Mouse (Mus musculus): Measurements from ENCODE around the gene Lgr5.

DNA sequence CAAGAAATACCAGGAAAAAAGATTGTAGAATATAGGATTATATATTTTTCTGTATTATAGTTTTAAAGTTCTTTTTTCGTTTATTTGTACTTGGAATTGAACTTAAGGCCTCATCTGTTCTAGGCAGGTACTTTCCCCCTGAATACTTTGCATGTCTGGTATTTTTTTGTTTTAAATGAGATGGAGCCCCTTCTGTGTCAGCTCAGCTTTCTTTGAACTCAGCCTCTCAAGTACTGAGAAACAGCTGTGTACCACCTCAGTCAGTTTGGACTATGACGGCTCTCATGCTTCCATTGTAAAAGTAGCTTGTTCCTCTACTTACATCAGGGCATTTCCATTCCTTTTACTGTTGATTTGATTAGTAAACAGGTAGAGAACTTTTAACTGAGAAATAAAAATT lies 174.1 kb downstream of the Lgr5 start:
- TF ChIP-seq CTCF (IDR thresholded peaks at IDR 0.05; ENCODE audit: low read depth, low read length): no peak
- TF ChIP-seq POLR2A (IDR thresholded peaks at IDR 0.05; ENCODE audit: extremely low read depth, insufficient read depth, low read length): no peak

All from liver, adult 2 months (tissue).